ENCODE assay signal across 31 mouse cellular contexts in the genomic region with DNA sequence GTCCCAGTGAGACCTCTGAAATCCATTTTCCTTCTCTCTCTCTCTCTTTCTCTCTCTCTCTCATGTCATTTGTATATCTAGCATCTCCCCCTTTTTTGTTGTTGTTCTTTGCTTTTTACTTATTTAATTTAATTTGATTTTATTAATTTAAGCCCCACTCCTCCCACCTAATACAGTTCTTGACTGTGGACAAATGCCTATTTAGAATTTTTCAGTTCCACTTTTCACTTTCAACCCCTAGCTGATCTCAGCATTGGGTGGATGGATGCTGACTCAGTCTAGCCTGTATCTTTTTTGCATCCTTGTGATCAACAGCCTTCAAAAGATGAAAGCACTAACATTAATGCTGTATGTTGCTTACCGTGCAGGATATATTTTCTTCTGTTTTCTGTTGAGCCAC.
"Had no signal": no experiment of that assay in that cellular context is flagged by ENCODE, and none has a peak within 500 bp of the region (broad histone marks: within the 10 kb centered on the region; RNA-seq: fewer than 3 reads in every experiment).

No protein-coding gene starts in this region.

- H3K27me3 ChIP-seq: heart, embryonic 12.5 days; heart, embryonic 13.5 days; heart, embryonic 15.5 days; hindbrain, embryonic 12.5 days; hindbrain, embryonic 13.5 days; hindbrain, embryonic 15.5 days; intestine, embryonic 15.5 days; kidney, embryonic 15.5 days had no signal

- H3K36me3 ChIP-seq: heart, embryonic 12.5 days; heart, embryonic 13.5 days; heart, embryonic 15.5 days; hindbrain, embryonic 10.5 days; hindbrain, embryonic 12.5 days; hindbrain, embryonic 13.5 days; hindbrain, embryonic 15.5 days; intestine, embryonic 15.5 days; kidney, embryonic 15.5 days had no signal

- H3K9ac ChIP-seq: heart, embryonic 12.5 days; heart, embryonic 13.5 days; heart, embryonic 15.5 days; hindbrain, embryonic 12.5 days; hindbrain, embryonic 13.5 days; hindbrain, embryonic 14.5 days; hindbrain, embryonic 15.5 days; intestine, embryonic 15.5 days; kidney, embryonic 15.5 days had no signal

- H3K27ac ChIP-seq: heart, embryonic 13.5 days; heart, embryonic 15.5 days; hindbrain, embryonic 10.5 days; hindbrain, embryonic 12.5 days; hindbrain, embryonic 13.5 days; hindbrain, embryonic 14.5 days; hindbrain, embryonic 15.5 days; hindbrain, postnatal 0 days; intestine, embryonic 15.5 days; kidney, embryonic 15.5 days; kidney, postnatal 0 days; layer of hippocampus, adult 2 months; left cerebral cortex, adult 2 months had no signal

- DNase-seq: heart, postnatal 10 days; heart, postnatal 14 days; heart, postnatal 36 days; heart, postnatal 4 days; kidney, adult 11 months; kidney, adult 18-20 months; kidney, adult 2 months; kidney, adult 8-10 months; kidney, adult 9 months; kidney, postnatal 10 days; kidney, postnatal 14 days; kidney, postnatal 25 days; kidney, postnatal 36 days; kidney, postnatal 4 days; layer of hippocampus, adult 9-11 months; layer of hippocampus, postnatal 36 days had no signal

- H3K4me2 ChIP-seq: heart, embryonic 11.5 days; heart, embryonic 12.5 days; heart, embryonic 13.5 days; heart, embryonic 15.5 days; hindbrain, embryonic 12.5 days; hindbrain, embryonic 13.5 days; hindbrain, embryonic 14.5 days; hindbrain, embryonic 15.5 days; intestine, embryonic 15.5 days; kidney, embryonic 15.5 days had no signal

- H3K4me3 ChIP-seq: heart, embryonic 12.5 days; heart, embryonic 13.5 days; heart, embryonic 15.5 days; hindbrain, embryonic 10.5 days; hindbrain, embryonic 12.5 days; hindbrain, embryonic 13.5 days; hindbrain, embryonic 15.5 days; intestine, embryonic 15.5 days; kidney, embryonic 15.5 days; layer of hippocampus, adult 2 months; left cerebral cortex, adult 2 months had no signal

- H3K9me3 ChIP-seq: heart, embryonic 12.5 days; heart, embryonic 13.5 days; heart, embryonic 15.5 days; hindbrain, embryonic 10.5 days; hindbrain, embryonic 12.5 days; hindbrain, embryonic 13.5 days; hindbrain, embryonic 15.5 days; intestine, embryonic 15.5 days; kidney, embryonic 15.5 days had no signal

- H3K4me1 ChIP-seq: heart, embryonic 12.5 days; heart, embryonic 13.5 days; heart, embryonic 15.5 days; hindbrain, embryonic 10.5 days; hindbrain, embryonic 12.5 days; hindbrain, embryonic 13.5 days; hindbrain, embryonic 15.5 days; intestine, embryonic 15.5 days; kidney, embryonic 15.5 days had no signal
